Mouse (Mus musculus) olfactory bulb, adult 2 months (tissue): Measurements from ENCODE around the gene Il17rb.

Experiments used
- CTCF ChIP-seq: fragments of 200-500 bp; IDR thresholded peaks from 2 replicates; pipeline ENCODE4 v1.5.1; 2012; ENCODE audit warnings: low read depth, mild to moderate bottlenecking, low read length, moderate library complexity; ENCODE audit not compliant: insufficient read depth
- POLR2A ChIP-seq: fragments of 200-500 bp; IDR thresholded peaks from 2 replicates; pipeline ENCODE4 v1.6.1; 2012; ENCODE audit warnings: mild to moderate bottlenecking, low read depth, low read length, moderate library complexity; ENCODE audit not compliant: insufficient read depth

- no peak for TF ChIP-seq POLR2A
- TF ChIP-seq CTCF = no peak
These were observed 9.2 kb upstream of the Il17rb start for GRCm38 (mm10) chr14:30017794-30018462.
